Mouse (Mus musculus): ENCODE results near the gene Ubxn10. TPM values are rescaled to one million over a fixed set of nuclear protein-coding genes. Genes with fewer than 3 reads are reported as not detected.

Ubxn10 gene
- polyA plus RNA-seq (2012), result not detected in 2 replicates

GRCm38 (mm10) chr4:138737031-138737430, at the start of gene Ubxn10:
Ubxn10 (minus strand) TSS chr4:138737167.

DNA sequence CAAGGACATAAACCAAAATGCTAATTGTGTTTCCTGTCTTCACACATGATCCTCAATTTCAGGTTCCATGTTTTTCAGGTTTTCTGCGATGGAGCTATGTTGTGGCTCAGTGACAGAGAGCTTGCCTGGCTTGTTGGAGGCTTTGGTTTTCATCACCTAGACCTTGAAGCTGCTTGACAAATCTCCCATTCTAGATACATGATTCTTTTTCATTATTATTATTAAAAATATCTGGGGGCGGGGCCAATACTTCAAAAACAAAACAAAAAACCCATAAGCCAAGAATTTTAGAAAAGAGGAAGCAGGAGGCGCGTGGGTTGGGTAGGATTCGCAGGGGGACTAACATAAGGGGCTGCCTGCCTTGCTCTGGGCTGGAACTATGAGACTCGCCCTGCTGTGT, 38.5 kb upstream of the Ubxn10 start, which contains the start of gene Pla2g2d:
Gene Pla2g2d (plus strand): TSS at position 301 of the 400 bp plus-strand sequence.

DNA sequence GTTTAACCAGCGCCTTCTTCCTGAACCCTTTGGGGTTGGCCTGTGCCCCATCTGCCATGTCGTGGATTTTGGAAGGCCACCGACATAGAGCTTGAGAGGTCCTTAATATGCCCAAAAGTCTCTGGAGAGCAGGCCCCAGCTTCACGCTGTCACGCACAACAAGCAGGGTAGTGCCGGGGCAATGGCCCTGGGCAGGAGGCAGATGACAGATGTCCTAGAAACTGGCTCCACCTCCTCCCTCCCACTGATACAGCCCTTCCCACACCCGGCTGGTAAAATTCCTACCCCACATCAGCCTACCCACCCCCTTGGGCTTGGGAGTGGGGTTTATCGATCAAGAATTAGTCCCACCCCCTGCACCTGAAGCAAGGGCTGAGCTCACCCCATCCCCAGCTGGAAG, 20.4 kb upstream of the Ubxn10 start, which contains the start of gene Pla2g2f:
Gene Pla2g2f (minus strand): TSS at position 211 of the 400 bp plus-strand sequence.

GRCm38 (mm10) chr4:138724354-138725126, 12.4 kb downstream of the Ubxn10 start, which contains the start of gene Pla2g2c:
Pla2g2c (plus strand) TSS chr4:138724792.

Other genes starting within 250 kb of the Ubxn10 start
- gene Vwa5b1, start 101.3 kb downstream of the Ubxn10 start, polyA plus RNA-seq (2012), result not detected in 2 replicates
- gene Pla2g2c, start 12.4 kb downstream of the Ubxn10 start, polyA plus RNA-seq (2012), result not detected in 2 replicates
- not detected in 2 replicates for gene Pla2g2f, start 20.5 kb upstream of the Ubxn10 start, polyA plus RNA-seq (2012)
- not detected in 2 replicates for gene Pla2g2d, start 38.6 kb upstream of the Ubxn10 start, polyA plus RNA-seq (2012)
- not detected in 2 replicates for gene Pla2g5, start 126.3 kb upstream of the Ubxn10 start, polyA plus RNA-seq (2012)
- not detected in 2 replicates for gene Gm13030, start 136.8 kb upstream of the Ubxn10 start, polyA plus RNA-seq (2012)
- gene Pla2g2e, start 140.8 kb upstream of the Ubxn10 start, polyA plus RNA-seq (2012), result not detected in 2 replicates
- 9.5 and 13.3 TPM in 2 replicates for gene Otud3, start 176.8 kb upstream of the Ubxn10 start, polyA plus RNA-seq (2012)
- not detected in 2 replicates for gene Rnf186, start 229.9 kb upstream of the Ubxn10 start, polyA plus RNA-seq (2012)
- 13.6 and 16.8 TPM in 2 replicates for gene Tmco4, start 235.7 kb upstream of the Ubxn10 start, polyA plus RNA-seq (2012)